Comparison of ENCODE assay signal across 31 mouse cellular contexts in genomic region chr4:109582523-109582922, GRCm38 (mm10). TPM values are rescaled to one million over a fixed set of nuclear protein-coding genes. Genes with fewer than 3 reads are reported as not detected.
A peak's percentile ranks its signal among the peaks of the same experiment; 100 is the strongest.
DNase-seq lines count a peak whose midpoint lies in the region; ATAC-seq and TF ChIP-seq lines count a peak whose summit lies in the region.
"Had no signal": no experiment of that assay in that cellular context is flagged by ENCODE, and none has a peak within 500 bp of the region (broad histone marks: within the 10 kb centered on the region; RNA-seq: fewer than 3 reads in every experiment).

No protein-coding gene starts in this region.

- H3K36me3 ChIP-seq in liver, adult 2 months (ENCODE audit: control insufficient read depth, insufficient read depth, low read length): no peaks in the 10 kb centered on the region
- H3K36me3 ChIP-seq in liver, embryonic 11.5 days (ENCODE audit: control insufficient read depth, insufficient read depth, low read length): no peaks in the 10 kb centered on the region
- H3K36me3 ChIP-seq in MEL (ENCODE audit: control insufficient read depth in 1 of 2, insufficient read depth in 2 of 2, low read length in 2 of 2): no peaks in the 10 kb centered on the region
- no peaks in the 10 kb centered on the region for H3K36me3 ChIP-seq in heart, embryonic 10.5 days
- H3K36me3 ChIP-seq: embryonic facial prominence, embryonic 12.5 days; hindbrain, embryonic 13.5 days; limb, embryonic 10.5 days; limb, embryonic 15.5 days; midbrain, embryonic 10.5 days; neural tube, embryonic 13.5 days had no signal

- TF ChIP-seq RAD21 in MEL (IDR thresholded peaks at IDR 0.05; ENCODE audit: low read depth, low read length): no peak

- ATAC-seq in liver, embryonic 11.5 days (replicated peaks; ENCODE audit: low FRiP score): no peak; the same call in 1 of the 2 replicates
- ATAC-seq in granulocyte monocyte progenitor cell, adult 5-6 weeks (replicated peaks; ENCODE audit: poor library complexity, severe bottlenecking): 0 out of 2 replicates have a peak, but pooled peaks have one; percentile 12
- no peak for ATAC-seq in activated CD4-positive, CD25-positive, alpha-beta regulatory T cell, adult 4 months
- ATAC-seq: forebrain, embryonic 14.5 days; intestine, postnatal 0 days had no signal

- no peak for TF ChIP-seq POLR2A in liver, adult 2 months (IDR thresholded peaks at IDR 0.05; ENCODE audit: extremely low read depth, insufficient read depth, low read length)
- TF ChIP-seq POLR2A in MEL (IDR thresholded peaks at IDR 0.05; ENCODE audit: control insufficient read depth in 1 of 2, insufficient read depth in 1 of 2, low read depth in 1 of 2, low read length in 2 of 2, poor library complexity in 1 of 2): no peak

- H3K4me1 ChIP-seq in liver, adult 2 months (ENCODE audit: control insufficient read depth, insufficient read depth, low read length): peaks cover 3% of the 10 kb centered on the region; the same call in 1 of the 2 replicates
- H3K4me1 ChIP-seq in liver, embryonic 11.5 days (replicated peaks; ENCODE audit: control insufficient read depth, insufficient read depth, low read length): no peaks in the 10 kb centered on the region
- no peaks in the 10 kb centered on the region for H3K4me1 ChIP-seq in MEL (ENCODE audit: control insufficient read depth in 1 of 2, insufficient read depth in 2 of 2, low read length in 2 of 2)
- no peaks in the 10 kb centered on the region for H3K4me1 ChIP-seq in heart, embryonic 10.5 days
- H3K4me1 ChIP-seq: embryonic facial prominence, embryonic 12.5 days; hindbrain, embryonic 13.5 days; limb, embryonic 10.5 days; limb, embryonic 15.5 days; midbrain, embryonic 10.5 days; neural tube, embryonic 13.5 days had no signal

- no peaks in the 10 kb centered on the region for H3K27me3 ChIP-seq in liver, adult 2 months (ENCODE audit: control insufficient read depth, insufficient read depth, low read length)
- H3K27me3 ChIP-seq in liver, embryonic 11.5 days (replicated peaks; ENCODE audit: control insufficient read depth, insufficient read depth, low read length): no peaks in the 10 kb centered on the region
- H3K27me3 ChIP-seq in MEL (ENCODE audit: control insufficient read depth in 1 of 2, insufficient read depth in 2 of 2, low read length in 2 of 2): peaks cover 0 to 2% of the 10 kb centered on the region in 2 experiments; a peak in 2 of 4 replicates
- H3K27me3 ChIP-seq in heart, embryonic 10.5 days (ENCODE audit: insufficient read depth, poor library complexity, severe bottlenecking): no peaks in the 10 kb centered on the region
- H3K27me3 ChIP-seq: embryonic facial prominence, embryonic 12.5 days; hindbrain, embryonic 13.5 days; limb, embryonic 15.5 days; neural tube, embryonic 13.5 days had no signal

- no peak for TF ChIP-seq CTCF in liver, adult 2 months (IDR thresholded peaks at IDR 0.05; ENCODE audit: low read depth, low read length)
- no peak for TF ChIP-seq CTCF in MEL (IDR thresholded peaks at IDR 0.05 in 2 of 3, conservative IDR thresholded peaks at IDR 0.05 in 1 of 3; ENCODE audit: control insufficient read depth in 1 of 3, insufficient read depth in 1 of 3, low read depth in 2 of 3, low read length in 3 of 3, poor library complexity in 1 of 3, severe bottlenecking in 1 of 3)

- H3K27ac ChIP-seq in liver, adult 2 months (replicated peaks; ENCODE audit: insufficient read depth, low read depth, low read length): peak overlapping the region; percentile 68
- no peak overlapping the region for H3K27ac ChIP-seq in liver, embryonic 11.5 days (ENCODE audit: low read depth, low read length)
- no peak overlapping the region for H3K27ac ChIP-seq in MEL (ENCODE audit: control insufficient read depth, low read depth, low read length)
- no peak overlapping the region for H3K27ac ChIP-seq in heart, embryonic 10.5 days
- H3K27ac ChIP-seq: embryonic facial prominence, embryonic 12.5 days; hindbrain, embryonic 13.5 days; limb, embryonic 10.5 days; limb, embryonic 15.5 days; macrophage; midbrain, embryonic 10.5 days; neural tube, embryonic 13.5 days had no signal

- peak; percentile 26 for DNase-seq in liver, adult 2 months (ENCODE audit: extremely low read depth, low read depth, low spot score)
- DNase-seq in liver, embryonic 11.5 days (ENCODE audit: low spot score): no peak
- DNase-seq in MEL (ENCODE audit: low read depth, low spot score) (peak; percentile 5), R1 (ENCODE audit: low read depth, low spot score) (peak; percentile 23)
- DNase-seq in heart, embryonic 10.5 days (ENCODE audit: low spot score): no peak
- DNase-seq in thymus, postnatal 10 days (ENCODE audit: low spot score in 2 of 2): no peak
- DNase-seq: adrenal gland, postnatal 10 days; B cell, adult 2 months; cerebellum, adult 8-10 months; cerebellum, postnatal 25 days; gastrocnemius, postnatal 14 days; heart, adult 11 months; heart, postnatal 4 days; layer of hippocampus, adult 9-11 months; lung, embryonic 14.5 days had no signal

- no peak overlapping the region for H3K4me3 ChIP-seq in liver, adult 2 months (ENCODE audit: insufficient read depth, low read depth, low read length)
- H3K4me3 ChIP-seq in liver, embryonic 11.5 days (ENCODE audit: low read depth, low read length): no peak overlapping the region
- H3K4me3 ChIP-seq in MEL (ENCODE audit: control insufficient read depth in 1 of 2, insufficient read depth in 1 of 2, low read depth in 2 of 2, low read length in 2 of 2): no peak overlapping the region
- H3K4me3 ChIP-seq in heart, embryonic 10.5 days: no peak overlapping the region
- H3K4me3 ChIP-seq: embryonic facial prominence, embryonic 12.5 days; hindbrain, embryonic 13.5 days; limb, embryonic 10.5 days; limb, embryonic 15.5 days; midbrain, embryonic 10.5 days; neural tube, embryonic 13.5 days had no signal

- no peak overlapping the region for H3K4me2 ChIP-seq in liver, embryonic 11.5 days
- H3K4me2 ChIP-seq: embryonic facial prominence, embryonic 12.5 days; heart, embryonic 11.5 days; hindbrain, embryonic 13.5 days; limb, embryonic 15.5 days; lung, embryonic 14.5 days; neural tube, embryonic 13.5 days had no signal

- H3K79me2 ChIP-seq in liver, adult 2 months (ENCODE audit: control insufficient read depth, insufficient read depth, low read length): no peaks in the 10 kb centered on the region
- H3K79me2 ChIP-seq in MEL (ENCODE audit: control insufficient read depth, insufficient read depth, low read length, poor library complexity): no peaks in the 10 kb centered on the region

- H3K9me3 ChIP-seq in liver, embryonic 11.5 days (ENCODE audit: control insufficient read depth, low read length): no peaks in the 10 kb centered on the region
- no peaks in the 10 kb centered on the region for H3K9me3 ChIP-seq in MEL (replicated peaks; ENCODE audit: insufficient read depth, low read length)
- no peaks in the 10 kb centered on the region for H3K9me3 ChIP-seq in heart, embryonic 10.5 days
- H3K9me3 ChIP-seq: embryonic facial prominence, embryonic 12.5 days; hindbrain, embryonic 13.5 days; limb, embryonic 10.5 days; limb, embryonic 15.5 days; midbrain, embryonic 10.5 days; neural tube, embryonic 13.5 days had no signal

- no peak for TF ChIP-seq EP300 in MEL (IDR thresholded peaks at IDR 0.05; ENCODE audit: low read depth in 1 of 2, low read length in 2 of 2)

- WGBS in liver, adult 2 months: 77% methylated on average over 4 of the region's 4 CpGs
- WGBS in liver, embryonic 11.5 days: 78% methylated on average over 4 of the region's 4 CpGs
- 71% methylated on average over 4 of the region's 4 CpGs for WGBS in heart, embryonic 10.5 days

- no peak overlapping the region for H3K9ac ChIP-seq in liver, adult 2 months (ENCODE audit: low read depth, low read length)
- no peak overlapping the region for H3K9ac ChIP-seq in liver, embryonic 11.5 days (ENCODE audit: low read depth, low read length)
- no peak overlapping the region for H3K9ac ChIP-seq in MEL (ENCODE audit: control insufficient read depth, low read depth, low read length, poor library complexity, severe bottlenecking)
- H3K9ac ChIP-seq: embryonic facial prominence, embryonic 12.5 days; hindbrain, embryonic 13.5 days; limb, embryonic 15.5 days; lung, embryonic 14.5 days; neural tube, embryonic 13.5 days had no signal

TF ChIP-seq in MEL, 35 proteins besides CTCF, POLR2A, EP300 and RAD21:
- TF ChIP-seq ZC3H11A (IDR thresholded peaks at IDR 0.05; ENCODE audit: low read depth, low read length): no peak
- no peak for TF ChIP-seq ELF1 (IDR thresholded peaks at IDR 0.05; ENCODE audit: low read depth, low read length)
- no peak for TF ChIP-seq ZNF384 (IDR thresholded peaks at IDR 0.05; ENCODE audit: low read depth, low read length)
- no peak for TF ChIP-seq MXI1 (IDR thresholded peaks at IDR 0.05; ENCODE audit: low read depth, low read length)
- no peak for TF ChIP-seq JUND (IDR thresholded peaks at IDR 0.05; ENCODE audit: low read depth, low read length)
- TF ChIP-seq POLR2AphosphoS5 (IDR thresholded peaks at IDR 0.05; ENCODE audit: borderline replicate concordance, low read depth, low read length): no peak
- no peak for TF ChIP-seq POLR2AphosphoS2 (IDR thresholded peaks at IDR 0.05; ENCODE audit: low read length)
- no peak for TF ChIP-seq USF2 (IDR thresholded peaks at IDR 0.05; ENCODE audit: borderline replicate concordance in 1 of 2, insufficient read depth in 1 of 2, low read depth in 1 of 2, low read length in 2 of 2)
- TF ChIP-seq NRF1 (IDR thresholded peaks at IDR 0.05; ENCODE audit: insufficient read depth, low read depth, low read length, poor library complexity, severe bottlenecking): no peak

RNA-seq across cellular contexts. Expression of gene 4930522H14Rik, which starts 51.4 kb away (rescaled TPM):
- not detected in 2 replicates for total RNA-seq in liver, adult 2 months (2014; rRNA removed)
- polyA plus RNA-seq in liver, adult 2 months (2012; rRNA removed): not detected in 2 replicates
- not detected in 2 replicates for polyA plus RNA-seq in liver, embryonic 11.5 days (2014; fragmentation: Nextera tagmentation; extraction: Ambion mirVana)
- not detected in 2 replicates for total RNA-seq in MEL (2012; rRNA removed)
- polyA plus RNA-seq in MEL (2012; ENCODE audit: insufficient read depth in 1 of 2, insufficient read length in 2 of 2, low read depth in 1 of 2, low replicate concordance in 2 of 2, missing spikeins in 1 of 2): not detected
- not detected in 2 replicates for total RNA-seq in granulocyte monocyte progenitor cell, adult 5-6 weeks (2014; fragmentation: Nextera tagmentation)
- total RNA-seq in granulocyte monocyte progenitor cell, adult 5-6 weeks (2017): not detected in 2 replicates
- not detected for polyA plus RNA-seq in activated CD4-positive, CD25-positive, alpha-beta regulatory T cell, adult 4 months (2017; shearing (Covaris generic))
- not detected in 2 replicates for polyA plus RNA-seq in heart, embryonic 10.5 days (2016; fragmentation: Nextera tagmentation; extraction: Ambion mirVana)
- total RNA-seq: adrenal gland, postnatal 10 days; gastrocnemius, postnatal 14 days; heart, postnatal 4 days; left cerebral cortex, postnatal 10 days had no signal
- polyA plus RNA-seq: embryonic facial prominence, embryonic 12.5 days; forebrain, embryonic 14.5 days; heart, embryonic 11.5 days; heart, embryonic 16.5 days; hindbrain, embryonic 13.5 days; intestine, postnatal 0 days; kidney, embryonic 16.5 days; limb, embryonic 10.5 days; limb, embryonic 15.5 days; lung, embryonic 14.5 days; macrophage; midbrain, embryonic 10.5 days; neural tube, embryonic 13.5 days; thymus, postnatal 0 days had no signal

Comparison
In these comparisons a context has a peak if more than half of its experiments do, and no peak if none do; other contexts are left out.
1. DNase-seq: peak in liver, adult 2 months (single experiment), MEL (single experiment) and R1 (single experiment); none in liver, embryonic 11.5 days (single experiment), heart, embryonic 10.5 days (single experiment) and thymus, postnatal 10 days (0 of 2).